Mouse (Mus musculus) MEL (cell line): ENCODE measurements around the gene 4930415O20Rik. TPM values are rescaled to one million over a fixed set of nuclear protein-coding genes. Genes with fewer than 3 reads are reported as not detected.
A peak's percentile ranks its signal among the peaks of the same experiment; 100 is the strongest.

Source experiments
- DNase-seq: peaks from one replicate; pipeline ENCODE4 v3.0.0; 2011; ENCODE audit warnings: low read depth, low spot score
- H3K27ac ChIP-seq: 2 replicates; pipeline ENCODE4 v1.5.1; 2012; ENCODE audit warnings: low read depth, mild to moderate bottlenecking, control low read depth, low read length, moderate library complexity; ENCODE audit not compliant: control insufficient read depth
- H3K27me3 ChIP-seq, 2 experiments: fragments of 150-350 bp in 1 of 2; sonication (generic) in 1 of 2; 2 replicates each; pipeline ENCODE4 v1.6.1; 2012; ENCODE audit warnings: low read length in 2 of 2, mild to moderate bottlenecking in 2 of 2, improper control_type of control experiment in 1 of 2, moderate library complexity in 1 of 2; ENCODE audit not compliant: insufficient read depth in 2 of 2, control insufficient read depth in 1 of 2
- H3K36me3 ChIP-seq, 2 experiments: 2 replicates each; pipeline ENCODE4 v1.6.1; 2012 to 2014; ENCODE audit warnings: low read length in 2 of 2, improper control_type of control experiment in 1 of 2, inconsistent platforms in 1 of 2, mild to moderate bottlenecking in 1 of 2; ENCODE audit not compliant: insufficient read depth in 2 of 2, control insufficient read depth in 1 of 2
- H3K4me1 ChIP-seq, 2 experiments: fragments of 150-350 bp in 1 of 2; sonication (generic) in 1 of 2; 2 replicates each; pipeline ENCODE4 v1.6.1; 2012; ENCODE audit warnings: low read length in 2 of 2, improper control_type of control experiment in 1 of 2, mild to moderate bottlenecking in 1 of 2; ENCODE audit not compliant: insufficient read depth in 2 of 2, control insufficient read depth in 1 of 2
- H3K4me3 ChIP-seq, 2 experiments: fragments of 150-350 bp in 1 of 2; sonication (generic) in 1 of 2; 2 replicates each; pipeline ENCODE4 v1.5.1; 2012; ENCODE audit warnings: low read depth in 2 of 2, low read length in 2 of 2, mild to moderate bottlenecking in 2 of 2, moderate library complexity in 2 of 2, control low read depth in 1 of 2, improper control_type of control experiment in 1 of 2; ENCODE audit not compliant: control insufficient read depth in 1 of 2, insufficient read depth in 1 of 2
- H3K79me2 ChIP-seq: 2 replicates; pipeline ENCODE4 v1.6.1; 2012; ENCODE audit warnings: mild to moderate bottlenecking, low read length, moderate library complexity; ENCODE audit not compliant: control insufficient read depth, poor library complexity, insufficient read depth
- H3K9ac ChIP-seq: 2 replicates; pipeline ENCODE4 v1.6.1; 2012; ENCODE audit warnings: low read depth, mild to moderate bottlenecking, control low read depth, low read length, moderate library complexity; ENCODE audit not compliant: control insufficient read depth, poor library complexity, severe bottlenecking
- H3K9me3 ChIP-seq: fragments of 150-350 bp; sonication (generic); replicated peaks from 2 replicates; pipeline ENCODE4 v1.6.1; 2012; ENCODE audit warnings: mild to moderate bottlenecking, low read length, improper control_type of control experiment, moderate library complexity; ENCODE audit not compliant: insufficient read depth
- BHLHE40 ChIP-seq: IDR thresholded peaks from 2 replicates; pipeline ENCODE4 v1.6.1; 2012; ENCODE audit warnings: low read depth, mild to moderate bottlenecking, inconsistent platforms, low read length, improper control_type of control experiment, borderline replicate concordance
- CHD2 ChIP-seq: IDR thresholded peaks from 2 replicates; pipeline ENCODE4 v1.6.1; 2011; ENCODE audit warnings: low read length, improper control_type of control experiment
- ELF1 ChIP-seq: IDR thresholded peaks from 2 replicates; pipeline ENCODE4 v1.6.1; 2014; ENCODE audit warnings: low read depth, mild to moderate bottlenecking, inconsistent platforms, low read length, improper control_type of control experiment, moderate library complexity
- EP300 ChIP-seq, 2 experiments: IDR thresholded peaks; 2 replicates each; pipeline ENCODE4 v1.6.1; 2011; ENCODE audit warnings: improper control_type of control experiment in 2 of 2, low read length in 2 of 2, low read depth in 1 of 2, mild to moderate bottlenecking in 1 of 2
- GATA1 ChIP-seq: IDR thresholded peaks from 2 replicates; pipeline ENCODE4 v1.6.1; 2011; ENCODE audit warnings: low read depth, low read length, improper control_type of control experiment
- MAFK ChIP-seq: IDR thresholded peaks from 2 replicates; pipeline ENCODE4 v1.6.1; 2011; ENCODE audit warnings: low read depth, mild to moderate bottlenecking, low read length, improper control_type of control experiment, borderline replicate concordance
- MAX ChIP-seq: IDR thresholded peaks from 2 replicates; pipeline ENCODE4 v1.6.1; 2011; ENCODE audit warnings: low read length, improper control_type of control experiment
- MXI1 ChIP-seq: IDR thresholded peaks from 2 replicates; pipeline ENCODE4 v1.6.1; 2011; ENCODE audit warnings: mild to moderate bottlenecking, low read depth, low read length, improper control_type of control experiment
- MYC ChIP-seq: IDR thresholded peaks from 2 replicates; pipeline ENCODE4 v1.6.1; 2011; ENCODE audit warnings: low read depth, mild to moderate bottlenecking, low read length, improper control_type of control experiment, moderate library complexity
- POLR2AphosphoS2 ChIP-seq: IDR thresholded peaks from 2 replicates; pipeline ENCODE4 v1.6.1; 2011; ENCODE audit warnings: low read length, improper control_type of control experiment
- POLR2AphosphoS5 ChIP-seq: IDR thresholded peaks from 2 replicates; pipeline ENCODE4 v1.6.1; 2012; ENCODE audit warnings: low read depth, borderline replicate concordance, mild to moderate bottlenecking, inconsistent platforms, low read length, moderate library complexity, mixed read lengths
- TBP ChIP-seq: IDR thresholded peaks from 2 replicates; pipeline ENCODE4 v1.8.0; 2011; ENCODE audit warnings: low read depth, low read length, improper control_type of control experiment
- UBTF ChIP-seq: IDR thresholded peaks from 2 replicates; pipeline ENCODE4 v1.6.1; 2012; ENCODE audit warnings: low read depth, mild to moderate bottlenecking, inconsistent platforms, low read length, improper control_type of control experiment, moderate library complexity, borderline replicate concordance; ENCODE audit not compliant: insufficient read depth
- ZC3H11A ChIP-seq: IDR thresholded peaks from 2 replicates; pipeline ENCODE4 v1.6.1; 2012; ENCODE audit warnings: low read depth, mild to moderate bottlenecking, inconsistent platforms, low read length, improper control_type of control experiment
- ZKSCAN1 ChIP-seq: IDR thresholded peaks from 2 replicates; pipeline ENCODE4 v1.6.1; 2012; ENCODE audit warnings: low read depth, mild to moderate bottlenecking, inconsistent platforms, low read length, improper control_type of control experiment, moderate library complexity
- ZMIZ1 ChIP-seq: IDR thresholded peaks from 2 replicates; pipeline ENCODE4 v1.6.1; 2012; ENCODE audit warnings: low read depth, mild to moderate bottlenecking, inconsistent platforms, low read length, improper control_type of control experiment, moderate library complexity
- ZNF384 ChIP-seq: IDR thresholded peaks from 2 replicates; pipeline ENCODE4 v1.6.1; 2012; ENCODE audit warnings: low read depth, mild to moderate bottlenecking, inconsistent platforms, low read length, improper control_type of control experiment
- polyA plus RNA-seq, 2 experiments: library from polyadenylated mRNA; stranded (reverse) in 1 of 2; unstranded in 1 of 2; fragments of >175 nt in 1 of 2; fragments of >200 nt in 1 of 2; gene quantifications; 2 replicates each; pipeline versions ENCODE4 v1.2.1 to v1.2.4; 2012; ENCODE audit warnings: low replicate concordance in 2 of 2, low read depth in 1 of 2; ENCODE audit not compliant: insufficient read length in 2 of 2, insufficient read depth in 1 of 2, missing spikeins in 1 of 2
- total RNA-seq: library from RNA; depleted of rRNA; stranded (reverse); fragments of 300-350 nt; gene quantifications from 2 replicates; pipeline ENCODE4 v1.2.3, GENCODE M21; 2012

Gene 4930415O20Rik
- total and polyA plus RNA-seq, 3 experiments: 0.31 to 0.50 TPM; not detected in 1

DNA sequence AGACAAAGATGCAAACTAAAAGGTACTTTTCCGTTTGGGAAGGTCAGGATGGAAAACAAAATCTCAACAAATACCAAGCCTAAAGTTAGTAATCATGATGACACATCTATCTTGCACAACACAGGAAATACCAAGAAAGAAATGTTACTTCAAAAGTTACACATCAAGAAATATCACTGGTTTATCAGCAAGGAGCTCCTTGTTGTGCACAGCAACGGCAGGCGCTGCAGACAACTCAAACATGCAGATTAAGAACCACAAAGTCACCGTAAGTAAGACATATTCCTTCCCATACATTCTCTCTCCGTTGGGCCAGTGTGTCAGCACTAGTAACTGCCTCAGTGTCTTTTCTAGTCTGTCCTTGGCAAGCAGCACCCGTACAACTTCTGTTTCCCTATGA lies 29.7 kb upstream of the 4930415O20Rik start:
- H3K9ac ChIP-seq: no peak overlapping the region
- no peaks in the 10 kb centered on the region for H3K27me3 ChIP-seq
- H3K27ac ChIP-seq: no peak overlapping the region
- H3K79me2 ChIP-seq: no peaks in the 10 kb centered on the region; the same call in 1 of the 2 replicates
- H3K4me3 ChIP-seq: no peak overlapping the region
- DNase-seq: peak; percentile 57
- TF ChIP-seq GATA1: 0 out of 2 replicates have a peak, but pooled peaks have one; percentile 30
- no peak for TF ChIP-seq MXI1
- peak; percentile 87 for TF ChIP-seq TBP
- no peak for TF ChIP-seq BHLHE40
- TF ChIP-seq ZKSCAN1: no peak
- no peak for TF ChIP-seq ZC3H11A
- peak in 1 of 2 experiments; percentile 58; a peak in 2 of 4 replicates for TF ChIP-seq EP300 (IDR thresholded peaks at IDR 0.05; ENCODE audit: low read depth in 1 of 2, low read length in 2 of 2)
- H3K4me1 ChIP-seq: peaks cover 0 to 11% of the 10 kb centered on the region in 2 experiments; a peak in 3 of 4 replicates
- no peaks in the 10 kb centered on the region for H3K9me3 ChIP-seq
- H3K36me3 ChIP-seq: peaks cover 3 to 63% of the 10 kb centered on the region in 2 experiments; a peak in 2 of 4 replicates

DNA sequence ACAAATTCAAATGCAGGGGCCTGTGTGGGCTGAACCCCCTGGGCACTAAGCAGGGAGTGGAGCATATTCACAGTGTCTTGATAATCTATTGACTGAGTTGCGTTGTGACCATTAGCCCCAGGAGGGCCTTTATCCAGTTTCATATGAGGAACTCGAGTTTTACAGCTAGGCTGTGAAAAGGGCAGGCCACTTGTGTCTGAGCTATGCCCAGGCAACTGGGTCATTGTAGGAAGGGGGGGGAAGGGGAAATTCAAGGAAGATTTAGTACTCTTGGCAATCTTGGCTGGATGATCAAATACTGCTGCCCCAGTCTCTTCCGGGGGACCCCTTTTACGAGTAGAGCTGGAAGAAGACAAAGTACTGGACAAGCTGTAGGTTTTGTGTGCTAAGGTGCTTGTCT lies 27.5 kb upstream of the 4930415O20Rik start:
- H3K4me1 ChIP-seq: peaks cover 0 to 11% of the 10 kb centered on the region in 2 experiments; a peak in 3 of 4 replicates
- no peak for DNase-seq
- no peaks in the 10 kb centered on the region for H3K27me3 ChIP-seq
- peaks cover 3 to 80% of the 10 kb centered on the region in 2 experiments; a peak in 2 of 4 replicates for H3K36me3 ChIP-seq
- TF ChIP-seq MAX (no peak), POLR2AphosphoS2 (0 out of 2 replicates have a peak, but pooled peaks have one; percentile 30)
- no peak overlapping the region for H3K4me3 ChIP-seq
- no peak overlapping the region for H3K9ac ChIP-seq
- H3K27ac ChIP-seq: no peak overlapping the region
- peaks cover 2% of the 10 kb centered on the region for H3K79me2 ChIP-seq
- no peaks in the 10 kb centered on the region for H3K9me3 ChIP-seq

DNA sequence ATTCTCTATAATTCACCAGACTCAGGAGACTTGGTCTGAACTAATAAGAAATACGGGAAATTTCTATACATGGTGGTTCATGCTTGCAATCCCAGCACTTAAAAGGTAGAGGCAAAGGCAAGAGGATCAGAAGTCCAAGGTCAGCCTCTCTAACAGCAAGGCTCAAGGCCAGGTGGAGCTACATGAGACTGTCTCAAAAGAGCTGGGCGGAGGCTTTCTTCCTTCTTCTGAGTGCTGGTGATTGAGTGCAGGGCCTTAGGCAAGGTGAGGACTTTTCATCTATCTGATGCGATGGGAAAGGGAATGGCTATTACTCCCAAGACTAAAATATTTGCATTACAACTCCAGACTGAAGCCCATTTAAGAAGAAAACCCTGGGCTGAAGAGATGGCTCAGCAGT lies 25.7 kb upstream of the 4930415O20Rik start:
- TF ChIP-seq ELF1 (no peak), UBTF (no peak), ZNF384 (no peak), POLR2AphosphoS5 (no peak), ZMIZ1 (no peak), BHLHE40 (no peak), MYC (no peak), CHD2 (no peak), MAFK (no peak), GATA1 (no peak)
- no peak overlapping the region for H3K4me3 ChIP-seq
- no peaks in the 10 kb centered on the region for H3K27me3 ChIP-seq
- H3K36me3 ChIP-seq: peaks cover 3 to 78% of the 10 kb centered on the region in 2 experiments; a peak in 2 of 4 replicates
- H3K79me2 ChIP-seq: peaks cover 2% of the 10 kb centered on the region
- no peak for DNase-seq
- H3K27ac ChIP-seq: no peak overlapping the region
- peaks cover 0 to 11% of the 10 kb centered on the region in 2 experiments; a peak in 3 of 4 replicates for H3K4me1 ChIP-seq
- no peaks in the 10 kb centered on the region for H3K9me3 ChIP-seq
- H3K9ac ChIP-seq: no peak overlapping the region
